Mouse (Mus musculus) liver, adult 2 months (tissue): ENCODE measurements around the gene S100a6.

ENCODE experiments used
- CTCF ChIP-seq: fragments of 200-500 bp; IDR thresholded peaks from 2 replicates; pipeline ENCODE4 v1.5.1; 2011; ENCODE audit warnings: low read depth, low read length, control low read depth
- POLR2A ChIP-seq: fragments of 200-500 bp; IDR thresholded peaks from 2 replicates; pipeline ENCODE4 v1.6.1; 2011; ENCODE audit warnings: low read length, control low read depth; ENCODE audit not compliant: insufficient read depth; ENCODE audit errors: extremely low read depth

DNA sequence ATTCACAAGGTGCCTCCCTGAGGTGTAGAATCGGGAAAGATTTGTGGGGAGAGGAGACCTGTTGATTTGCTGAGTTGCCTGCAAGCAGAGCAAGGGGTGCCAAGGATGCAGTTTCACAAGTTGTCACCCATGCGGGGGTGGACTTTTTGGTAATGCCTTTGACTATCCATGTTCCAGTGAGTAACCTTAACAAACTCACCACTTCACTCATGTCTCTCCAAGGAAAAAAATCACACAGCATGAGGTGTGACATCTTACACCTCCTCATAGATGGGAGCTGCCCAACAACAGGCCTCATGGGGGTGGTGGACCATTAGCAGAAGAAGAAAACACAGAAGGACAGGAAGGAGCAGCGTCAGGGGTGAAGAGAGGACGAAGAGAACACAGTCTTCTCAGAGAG lies 30.1 kb upstream of the S100a6 start:
- TF ChIP-seq POLR2A (no peak), CTCF (no peak)
